Mouse (Mus musculus): Measurements from ENCODE around the gene Cdc42ep3. TPM values are rescaled to one million over a fixed set of nuclear protein-coding genes. Genes with fewer than 3 reads are reported as not detected.

The Cdc42ep3 gene
- polyA plus RNA-seq, 1 experiment: 23.3 TPM

DNA sequence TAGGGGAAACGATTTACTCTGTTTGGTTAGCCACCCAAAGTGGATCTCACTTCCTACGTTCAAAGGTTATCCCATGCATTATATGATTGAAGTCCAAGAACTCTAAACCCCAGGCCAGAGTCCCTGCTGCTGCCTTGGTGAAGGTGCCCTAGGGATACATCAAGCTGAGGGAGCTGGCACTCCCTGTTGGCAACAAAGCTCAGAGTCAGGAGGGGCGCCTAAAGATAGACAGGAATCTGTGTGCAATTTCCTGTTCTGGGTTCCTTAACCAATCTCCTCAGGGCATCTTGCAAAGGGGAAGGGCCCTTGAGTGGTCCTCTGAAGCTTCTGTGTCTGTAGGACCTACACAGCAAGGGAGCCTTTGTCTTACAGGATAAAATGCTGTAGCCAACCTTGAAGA is 22.0 kb downstream of the Cdc42ep3 start:
- H3K4me3 ChIP-seq (replicated peaks; ENCODE audit: extremely low read depth, low read depth, low read length): no peak overlapping the region
- H3K4me1 ChIP-seq (ENCODE audit: control insufficient read depth, insufficient read depth, low read length): no peaks in the 10 kb centered on the region
- no peak for DNase-seq
- no peak for TF ChIP-seq POLR2A (IDR thresholded peaks at IDR 0.05; ENCODE audit: borderline replicate concordance, extremely low read depth, low read depth, low read length)
- no peak for TF ChIP-seq CTCF (IDR thresholded peaks at IDR 0.05; ENCODE audit: insufficient read depth, low read length)
- WGBS: 48% methylated on average over 3 of the region's 3 CpGs

DNA sequence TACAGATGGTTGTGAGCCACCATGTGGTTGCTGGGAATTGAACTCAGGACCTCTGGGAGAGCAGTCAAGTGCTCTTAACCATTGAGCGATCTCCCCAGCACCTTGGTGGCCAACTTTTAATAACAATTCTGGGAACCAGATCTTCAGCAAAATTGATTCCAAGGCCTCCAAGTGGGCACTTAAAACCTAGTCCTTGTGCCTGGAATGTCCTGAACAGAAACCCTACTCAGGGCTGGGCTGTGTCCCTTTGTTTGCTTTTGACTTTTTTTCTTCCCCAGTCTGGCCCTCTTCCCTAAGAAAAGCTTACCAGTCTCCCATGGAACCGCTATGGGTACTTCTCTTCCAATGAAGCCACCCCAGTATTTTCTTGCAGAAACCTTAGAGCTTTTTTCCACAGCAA is 24.5 kb downstream of the Cdc42ep3 start:
- no peaks in the 10 kb centered on the region for H3K4me1 ChIP-seq (ENCODE audit: control insufficient read depth, insufficient read depth, low read length)
- DNase-seq: no peak
- 70% methylated on average over 2 of the region's 2 CpGs for WGBS
- TF ChIP-seq CTCF (IDR thresholded peaks at IDR 0.05; ENCODE audit: insufficient read depth, low read length) (no peak), POLR2A (IDR thresholded peaks at IDR 0.05; ENCODE audit: borderline replicate concordance, extremely low read depth, low read depth, low read length) (no peak)
- H3K4me3 ChIP-seq (replicated peaks; ENCODE audit: extremely low read depth, low read depth, low read length): no peak overlapping the region

DNA sequence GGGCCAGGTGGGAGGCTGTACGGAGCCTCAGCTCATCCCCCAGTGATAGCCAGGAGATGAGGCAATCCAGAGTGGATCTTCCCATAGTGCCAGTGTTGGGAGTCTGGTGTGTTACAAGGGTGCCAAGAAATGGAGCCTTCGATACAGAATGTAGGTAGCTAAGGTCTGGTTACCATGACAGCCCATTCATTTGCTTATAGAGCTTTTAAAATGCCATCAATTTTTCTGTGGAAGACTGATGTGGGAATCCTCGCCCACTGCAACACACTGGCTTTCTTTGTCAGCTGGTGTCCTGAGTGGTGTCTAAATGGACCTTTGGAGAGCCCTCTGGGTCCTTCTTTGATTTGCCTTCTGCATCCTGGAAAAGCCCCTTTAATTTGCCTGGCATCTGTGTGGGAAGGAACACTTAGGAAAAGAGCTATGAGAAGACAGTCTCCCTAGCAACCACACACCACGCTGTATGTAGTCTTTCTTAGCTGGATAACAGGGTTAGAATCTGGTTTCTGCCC is 28.0 kb downstream of the Cdc42ep3 start:
- Histone ChIP-seq H3K4me1 (ENCODE audit: control insufficient read depth, insufficient read depth, low read length) (no peaks in the 10 kb centered on the region), H3K4me3 (replicated peaks; ENCODE audit: extremely low read depth, low read depth, low read length) (no peak overlapping the region)
- WGBS: 81% methylated on average over 4 of the region's 4 CpGs
- TF ChIP-seq POLR2A (IDR thresholded peaks at IDR 0.05; ENCODE audit: borderline replicate concordance, extremely low read depth, low read depth, low read length) (no peak), CTCF (IDR thresholded peaks at IDR 0.05; ENCODE audit: insufficient read depth, low read length) (no peak)
- DNase-seq: no peak

DNA sequence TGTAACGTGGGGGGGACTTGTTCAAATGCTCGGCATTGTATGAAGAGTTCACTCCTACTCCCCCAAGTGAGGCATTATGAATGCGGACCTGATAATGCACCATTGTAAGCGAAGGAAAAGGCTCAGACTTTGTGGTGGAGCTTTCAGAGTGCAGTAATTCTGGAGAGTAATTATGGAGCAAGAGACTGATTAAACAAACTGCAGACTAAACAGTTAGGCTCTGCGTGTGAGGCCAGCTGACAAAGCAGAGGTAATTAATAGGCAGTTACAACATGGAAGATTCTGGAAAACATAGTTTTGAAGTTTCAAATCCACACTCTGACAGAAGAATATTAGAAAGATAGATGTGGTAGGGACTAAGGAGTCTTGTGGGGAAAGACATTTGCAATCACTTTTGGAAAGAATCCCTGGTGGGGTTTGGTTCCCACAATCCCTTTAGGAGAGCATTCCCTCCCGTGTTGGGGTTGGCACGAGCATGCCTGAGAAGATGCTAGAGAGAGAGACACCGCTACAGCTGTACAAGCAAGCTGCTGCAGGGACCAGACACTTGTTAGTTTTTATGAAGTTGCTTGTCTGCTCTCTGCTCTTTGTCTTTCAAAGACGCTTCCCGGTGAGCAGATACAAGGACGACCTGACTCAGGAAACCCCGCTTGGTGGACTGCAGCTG is 37.7 kb downstream of the Cdc42ep3 start:
- WGBS: 53% methylated on average over 12 of the region's 12 CpGs
- H3K4me3 ChIP-seq (replicated peaks; ENCODE audit: extremely low read depth, low read depth, low read length): no peak overlapping the region
- no peaks in the 10 kb centered on the region for H3K4me1 ChIP-seq (ENCODE audit: control insufficient read depth, insufficient read depth, low read length)
- TF ChIP-seq CTCF (IDR thresholded peaks at IDR 0.05; ENCODE audit: insufficient read depth, low read length): no peak
- no peak for TF ChIP-seq POLR2A (IDR thresholded peaks at IDR 0.05; ENCODE audit: borderline replicate concordance, extremely low read depth, low read depth, low read length)
- DNase-seq: no peak

DNA sequence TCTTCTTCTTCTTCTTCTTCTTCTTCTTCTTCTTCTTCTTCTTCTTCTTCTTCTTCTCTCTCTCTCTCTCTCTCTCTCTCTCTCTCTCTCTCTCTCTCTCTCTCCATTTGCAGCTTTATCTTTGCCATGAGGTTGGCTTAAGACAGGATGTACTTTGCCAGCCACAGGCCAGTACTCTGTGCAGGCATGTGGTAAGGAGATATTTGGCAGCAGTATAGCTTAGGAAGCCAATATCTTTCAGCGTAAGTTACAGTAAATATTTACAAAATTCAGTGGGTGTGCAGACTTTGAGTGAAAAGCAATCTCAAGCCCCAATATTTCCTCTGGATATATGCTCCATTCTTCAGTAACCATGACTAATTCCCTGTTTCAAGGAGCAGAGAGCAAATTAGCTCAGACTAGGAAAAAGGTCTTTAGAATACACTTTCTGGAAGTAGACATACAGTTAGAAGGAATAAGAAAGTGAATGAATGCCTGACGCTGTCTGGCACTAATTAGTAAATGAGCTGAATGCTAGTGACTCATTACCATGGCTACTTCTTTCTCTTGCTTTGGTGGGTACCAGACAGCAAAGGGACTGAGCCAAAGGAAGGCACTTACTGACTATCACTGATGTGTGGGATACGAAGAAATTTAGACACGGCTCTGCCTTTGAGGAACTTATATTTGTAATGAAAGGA is 39.3 kb downstream of the Cdc42ep3 start:
- H3K4me1 ChIP-seq (ENCODE audit: control insufficient read depth, insufficient read depth, low read length): no peaks in the 10 kb centered on the region
- WGBS: 68% methylated on average over 4 of the region's 4 CpGs
- H3K4me3 ChIP-seq (replicated peaks; ENCODE audit: extremely low read depth, low read depth, low read length): no peak overlapping the region
- DNase-seq: no peak
- no peak for TF ChIP-seq CTCF (IDR thresholded peaks at IDR 0.05; ENCODE audit: insufficient read depth, low read length)
- no peak for TF ChIP-seq POLR2A (IDR thresholded peaks at IDR 0.05; ENCODE audit: borderline replicate concordance, extremely low read depth, low read depth, low read length)

DNA sequence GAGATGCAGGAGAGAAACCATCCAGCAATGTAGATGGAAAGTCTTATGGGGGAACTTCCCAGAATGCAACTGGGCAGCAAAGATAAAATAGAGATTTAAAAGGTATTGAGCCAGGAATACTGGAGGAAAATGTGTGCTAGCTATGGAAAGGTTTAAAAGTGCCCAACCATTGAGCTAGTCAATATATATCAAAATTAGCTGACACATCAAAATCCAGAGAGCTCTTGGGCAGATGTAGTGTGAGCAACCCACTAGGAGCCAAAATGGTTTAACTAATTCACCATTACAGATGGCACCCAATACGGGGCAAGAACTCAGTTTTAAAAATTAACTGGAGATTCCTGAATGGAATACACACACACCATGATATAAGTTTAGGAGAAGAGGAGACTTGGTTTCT is 44.4 kb downstream of the Cdc42ep3 start:
- DNase-seq: no peak
- Histone ChIP-seq H3K4me1 (ENCODE audit: control insufficient read depth, insufficient read depth, low read length) (no peaks in the 10 kb centered on the region), H3K4me3 (replicated peaks; ENCODE audit: extremely low read depth, low read depth, low read length) (no peak overlapping the region)
- TF ChIP-seq CTCF (IDR thresholded peaks at IDR 0.05; ENCODE audit: insufficient read depth, low read length) (no peak), POLR2A (IDR thresholded peaks at IDR 0.05; ENCODE audit: borderline replicate concordance, extremely low read depth, low read depth, low read length) (no peak)
- WGBS: 90% methylated on average over 1 of the region's 1 CpGs

DNA sequence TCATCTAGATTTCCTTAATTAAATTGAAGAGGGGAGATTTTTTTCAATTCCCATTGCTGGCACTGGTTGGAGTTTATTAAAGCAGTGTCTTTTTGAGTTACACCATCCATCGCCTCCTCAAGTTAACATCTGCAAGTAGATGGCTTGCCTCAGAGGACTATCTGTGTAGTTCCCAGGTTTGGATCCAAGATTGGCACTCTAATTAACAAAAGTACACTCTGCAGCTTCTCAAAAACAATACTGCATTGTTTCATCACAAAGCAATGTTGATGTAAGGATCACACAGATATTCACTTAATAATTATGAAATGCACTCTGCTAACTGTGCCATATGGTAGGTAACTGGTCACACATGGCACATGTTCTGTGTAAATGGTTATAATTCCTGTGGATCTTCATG is 45.4 kb downstream of the Cdc42ep3 start:
- no peak for DNase-seq
- WGBS: 89% methylated on average over 1 of the region's 1 CpGs
- TF ChIP-seq CTCF (IDR thresholded peaks at IDR 0.05; ENCODE audit: insufficient read depth, low read length) (no peak), POLR2A (IDR thresholded peaks at IDR 0.05; ENCODE audit: borderline replicate concordance, extremely low read depth, low read depth, low read length) (no peak)
- Histone ChIP-seq H3K4me1 (ENCODE audit: control insufficient read depth, insufficient read depth, low read length) (no peaks in the 10 kb centered on the region), H3K4me3 (replicated peaks; ENCODE audit: extremely low read depth, low read depth, low read length) (no peak overlapping the region)

DNA sequence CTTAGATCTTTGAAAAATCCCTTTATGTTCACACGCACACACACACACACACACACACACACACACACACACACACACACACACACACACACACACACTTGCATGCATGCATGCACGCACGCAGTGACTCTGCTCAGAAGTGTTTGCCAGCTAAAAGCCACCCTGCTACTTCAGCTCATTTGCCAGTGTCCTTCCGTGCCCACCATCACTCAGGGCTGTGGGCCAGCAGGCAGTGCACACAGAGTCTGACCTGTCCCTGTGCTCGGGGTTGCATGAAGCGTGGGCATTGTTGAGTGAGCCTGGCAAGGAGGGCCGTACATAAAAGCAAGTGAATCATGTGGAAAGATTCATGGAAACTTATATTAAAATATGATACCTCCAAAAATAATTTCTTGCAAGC is 49.2 kb downstream of the Cdc42ep3 start:
- WGBS: 70% methylated on average over 7 of the region's 7 CpGs
- no peak for DNase-seq
- H3K4me3 ChIP-seq (replicated peaks; ENCODE audit: extremely low read depth, low read depth, low read length): no peak overlapping the region

DNA sequence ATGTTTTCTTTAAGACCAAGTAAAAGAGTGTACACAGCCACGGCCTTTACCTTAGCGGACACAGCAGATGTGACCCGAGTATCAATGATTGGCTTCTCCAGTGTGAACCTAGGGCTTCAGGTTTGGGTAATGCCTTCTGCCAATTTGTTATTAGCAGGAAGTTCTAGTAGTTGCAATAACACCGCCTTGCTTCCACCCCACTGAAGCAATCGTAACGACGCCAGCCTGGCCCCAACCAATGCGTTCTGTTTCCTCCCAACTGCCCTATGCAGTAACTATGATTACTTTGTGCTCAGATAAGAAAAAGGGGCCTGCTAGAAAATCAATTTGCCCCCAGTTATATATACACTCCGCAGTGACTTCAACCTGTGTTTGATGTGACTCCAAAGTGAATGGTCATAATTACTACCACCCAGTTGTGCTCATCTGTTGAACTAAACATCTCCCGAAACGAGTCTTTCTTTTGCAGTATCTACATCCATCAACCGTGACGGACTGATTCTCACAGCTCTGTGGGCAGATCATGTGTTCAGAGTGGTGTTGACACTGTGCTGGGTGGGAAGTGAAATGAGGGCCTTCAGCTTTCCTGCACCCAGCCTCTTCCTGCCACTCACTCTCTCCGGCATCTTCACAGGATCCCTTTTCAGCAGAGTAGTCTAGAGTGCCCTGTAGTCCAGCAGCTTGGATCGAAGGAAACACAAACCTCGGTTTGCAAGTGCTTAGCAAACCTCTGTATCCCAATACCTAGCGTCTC is 51.0 kb downstream of the Cdc42ep3 start:
- TF ChIP-seq POLR2A (IDR thresholded peaks at IDR 0.05; ENCODE audit: borderline replicate concordance, extremely low read depth, low read depth, low read length) (no peak), CTCF (IDR thresholded peaks at IDR 0.05; ENCODE audit: insufficient read depth, low read length) (no peak)
- WGBS: 78% methylated on average over 17 of the region's 17 CpGs
- H3K4me3 ChIP-seq (replicated peaks; ENCODE audit: extremely low read depth, low read depth, low read length): no peak overlapping the region
- H3K4me1 ChIP-seq (ENCODE audit: control insufficient read depth, insufficient read depth, low read length): no peaks in the 10 kb centered on the region
- no peak for DNase-seq

More for the DNA sequence above, 49.2 kb downstream of the Cdc42ep3 start:
- no peaks in the 10 kb centered on the region for H3K4me1 ChIP-seq (ENCODE audit: control insufficient read depth, insufficient read depth, low read length)
- no peak for TF ChIP-seq CTCF (IDR thresholded peaks at IDR 0.05; ENCODE audit: insufficient read depth, low read length)
- no peak for TF ChIP-seq POLR2A (IDR thresholded peaks at IDR 0.05; ENCODE audit: borderline replicate concordance, extremely low read depth, low read depth, low read length)
